Mouse (Mus musculus): ENCODE measurements around the gene Trim15. TPM values are rescaled to one million over a fixed set of nuclear protein-coding genes. Genes with fewer than 3 reads are reported as not detected.

Gene Trim15
- polyA plus RNA-seq (2015; fragmentation: Nextera tagmentation; extraction: Ambion mirVana): 16.4 and 23.0 TPM in 2 replicates

DNA sequence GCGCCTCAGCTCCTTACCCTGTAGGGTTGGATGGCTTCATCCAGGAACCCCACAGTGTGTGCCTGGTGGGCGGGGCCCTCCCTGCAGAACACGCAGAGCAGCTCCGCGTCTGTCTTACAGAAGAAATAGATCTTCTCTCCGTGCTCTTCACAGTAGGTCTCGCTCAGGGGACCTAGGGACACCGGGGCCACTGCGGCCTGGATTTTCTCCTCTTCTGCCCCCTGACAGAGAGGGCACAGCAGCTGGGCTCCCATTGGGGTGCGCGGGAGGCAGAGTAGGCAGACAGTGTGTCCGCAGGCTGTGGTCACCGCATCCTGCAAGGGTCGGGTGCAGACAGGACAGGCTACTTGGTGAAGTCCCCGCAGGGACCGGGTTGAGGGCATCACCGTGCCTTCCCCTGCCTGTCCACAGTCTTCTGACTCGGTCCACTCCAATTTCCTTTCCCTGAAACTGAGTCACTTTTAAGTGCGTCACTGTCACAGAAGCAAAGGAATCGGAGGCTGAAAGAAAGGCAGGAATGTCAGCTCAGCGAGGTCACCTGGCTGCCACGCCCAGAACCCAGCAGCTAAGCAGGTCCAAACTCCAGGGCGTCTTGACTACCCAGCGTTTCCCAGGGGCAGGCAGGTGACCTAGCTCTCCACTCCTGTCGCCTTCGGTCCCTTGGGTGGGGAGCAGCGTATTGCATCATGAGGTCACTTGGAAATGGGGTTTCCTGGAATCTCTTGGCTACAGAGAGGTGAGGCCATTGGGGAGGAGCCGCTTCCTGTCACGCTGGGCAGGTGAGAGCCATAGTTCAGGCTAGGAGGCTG is at the start of gene Trim15:
Gene Trim15, minus strand, starts transcription at position 492 of the 809 bp plus-strand sequence.
- Histone ChIP-seq H3K27me3 (replicated peaks; ENCODE audit: control insufficient read depth, insufficient read depth, low read length) (no peaks in the 10 kb centered on the region), H3K4me1 (replicated peaks; ENCODE audit: control insufficient read depth, insufficient read depth, low read length) (no peaks in the 10 kb centered on the region; the same call in 1 of the 2 replicates), H3K4me2 (replicated peaks; ENCODE audit: low read depth) (peak within 1 kb of the TSS; percentile 80), H3K4me3 (ENCODE audit: low read depth, low read length) (peak within 1 kb of the TSS; percentile 48), H3K9ac (ENCODE audit: low read depth, low read length) (peak within 1 kb of the TSS; percentile 66), H3K9me3 (ENCODE audit: control insufficient read depth) (no peaks in the 10 kb centered on the region), H3K36me3 (ENCODE audit: control insufficient read depth, insufficient read depth) (no peaks in the 10 kb centered on the region; the same call in 1 of the 2 replicates), H3K27ac (ENCODE audit: low read depth, low read length) (peak within 1 kb of the TSS; percentile 97)
- WGBS: 5% methylated on average over 29 of the region's 29 CpGs
- ATAC-seq: peak; percentile 98
- TF ChIP-seq CTCF (IDR thresholded peaks at IDR 0.05; ENCODE audit: low read depth): no peak

DNA sequence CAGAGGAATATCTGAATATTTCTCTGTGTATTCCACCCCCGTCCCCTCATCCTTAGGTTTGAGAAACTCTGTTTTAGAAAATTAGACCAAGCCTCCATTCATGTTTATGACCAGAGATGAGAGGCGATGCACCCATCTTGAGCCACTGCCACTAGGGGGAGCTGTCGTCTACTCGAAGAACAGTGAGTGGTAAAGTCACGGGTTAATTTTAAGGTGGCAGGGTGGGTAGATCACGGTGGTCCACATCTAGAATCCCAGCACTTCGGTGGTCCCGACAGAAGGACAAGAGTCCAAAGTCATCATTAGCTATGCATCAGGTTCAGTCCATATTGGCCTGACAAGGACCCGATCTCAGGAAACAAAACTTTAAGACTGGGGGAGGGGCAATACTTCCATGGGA is 48.1 kb upstream of the Trim15 start:
- Histone ChIP-seq H3K27ac (ENCODE audit: low read depth, low read length) (no peak overlapping the region), H3K4me3 (ENCODE audit: low read depth, low read length) (no peak overlapping the region), H3K4me1 (replicated peaks; ENCODE audit: control insufficient read depth, insufficient read depth, low read length) (no peaks in the 10 kb centered on the region), H3K36me3 (ENCODE audit: control insufficient read depth, insufficient read depth) (no peaks in the 10 kb centered on the region), H3K9ac (ENCODE audit: low read depth, low read length) (no peak overlapping the region), H3K27me3 (replicated peaks; ENCODE audit: control insufficient read depth, insufficient read depth, low read length) (no peaks in the 10 kb centered on the region), H3K4me2 (replicated peaks; ENCODE audit: low read depth) (no peak overlapping the region), H3K9me3 (ENCODE audit: control insufficient read depth) (no peaks in the 10 kb centered on the region)
- no peak for ATAC-seq
- WGBS: 12% methylated on average over 9 of the region's 9 CpGs
- TF ChIP-seq CTCF (IDR thresholded peaks at IDR 0.05; ENCODE audit: low read depth): peak; percentile 87

DNA sequence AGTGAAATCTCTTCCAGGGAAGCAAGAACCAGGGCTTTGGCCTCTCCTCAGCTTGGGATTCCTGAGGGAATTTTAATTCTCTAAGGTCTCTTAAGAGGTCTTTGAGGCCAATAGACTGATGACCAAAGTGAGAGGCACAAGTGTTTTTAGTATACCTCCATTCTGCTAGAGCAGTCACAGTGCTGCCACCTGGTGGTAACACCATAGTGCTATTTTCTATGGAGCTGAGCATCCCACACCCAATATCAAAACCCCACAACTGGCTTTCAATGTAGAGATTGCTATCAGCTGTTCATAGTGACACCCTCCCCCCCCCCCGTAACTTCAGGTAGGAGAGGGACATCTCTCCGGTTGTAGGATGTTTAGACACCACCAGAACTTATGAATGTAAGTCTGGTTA is 47.1 kb upstream of the Trim15 start:
- no peaks in the 10 kb centered on the region for H3K4me1 ChIP-seq (replicated peaks; ENCODE audit: control insufficient read depth, insufficient read depth, low read length)
- WGBS: 13% methylated on average over 2 of the region's 2 CpGs
- no peaks in the 10 kb centered on the region; the same call in 1 of the 2 replicates for H3K36me3 ChIP-seq (ENCODE audit: control insufficient read depth, insufficient read depth)
- no peak overlapping the region for H3K4me3 ChIP-seq (ENCODE audit: low read depth, low read length)
- TF ChIP-seq CTCF (IDR thresholded peaks at IDR 0.05; ENCODE audit: low read depth): peak; percentile 84
- H3K9me3 ChIP-seq (ENCODE audit: control insufficient read depth): no peaks in the 10 kb centered on the region
- no peak overlapping the region for H3K9ac ChIP-seq (ENCODE audit: low read depth, low read length)
- H3K4me2 ChIP-seq (replicated peaks; ENCODE audit: low read depth): no peak overlapping the region
- H3K27me3 ChIP-seq (replicated peaks; ENCODE audit: control insufficient read depth, insufficient read depth, low read length): no peaks in the 10 kb centered on the region
- no peak overlapping the region for H3K27ac ChIP-seq (ENCODE audit: low read depth, low read length)
- no peak for ATAC-seq

DNA sequence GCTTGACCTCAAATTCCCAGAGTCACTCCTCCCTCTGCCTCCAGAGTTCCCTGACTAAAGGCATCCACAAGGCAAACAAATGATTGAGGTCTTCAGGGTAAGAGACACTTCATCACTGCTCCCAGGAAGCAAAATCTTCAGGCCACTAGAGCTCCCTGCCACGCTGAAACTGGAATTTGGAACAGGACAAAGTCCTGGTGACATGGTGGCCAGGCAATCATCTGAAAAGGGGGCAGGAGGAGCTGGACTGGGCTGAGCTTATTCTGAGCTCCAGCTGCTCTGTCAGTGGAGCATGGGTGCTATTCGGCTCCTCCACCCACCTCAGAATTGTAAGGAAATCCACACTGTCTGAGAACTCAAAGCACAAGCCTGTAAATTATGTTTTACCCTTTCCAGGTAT is 45.0 kb upstream of the Trim15 start:
- H3K27ac ChIP-seq (ENCODE audit: low read depth, low read length): peak overlapping the region; percentile 60
- WGBS: 54% methylated on average over 2 of the region's 2 CpGs

DNA sequence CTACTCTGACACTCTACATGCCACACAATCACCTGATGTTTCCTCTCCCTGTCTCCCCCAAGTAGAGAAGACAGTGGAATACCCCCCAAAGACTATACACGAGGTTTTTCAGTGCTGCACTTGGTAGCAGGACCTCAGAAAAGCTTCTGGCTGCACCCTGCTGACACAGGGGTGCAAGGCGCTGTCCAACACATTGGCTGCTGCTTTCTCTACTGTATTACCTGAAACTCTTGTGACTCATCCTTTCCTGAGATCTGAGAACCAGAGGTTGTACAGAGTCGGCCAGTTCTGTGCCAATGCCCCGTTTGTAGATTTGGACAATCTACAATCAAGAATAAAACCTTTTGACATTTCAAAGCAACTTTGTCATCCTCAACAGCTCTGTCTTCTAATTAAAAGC is 42.8 kb upstream of the Trim15 start:
- Histone ChIP-seq H3K4me3 (ENCODE audit: low read depth, low read length) (no peak overlapping the region), H3K9ac (ENCODE audit: low read depth, low read length) (no peak overlapping the region), H3K27ac (ENCODE audit: low read depth, low read length) (no peak overlapping the region), H3K36me3 (ENCODE audit: control insufficient read depth, insufficient read depth) (peaks cover 17% of the 10 kb centered on the region), H3K4me2 (replicated peaks; ENCODE audit: low read depth) (no peak overlapping the region), H3K4me1 (replicated peaks; ENCODE audit: control insufficient read depth, insufficient read depth, low read length) (no peaks in the 10 kb centered on the region), H3K27me3 (replicated peaks; ENCODE audit: control insufficient read depth, insufficient read depth, low read length) (no peaks in the 10 kb centered on the region), H3K9me3 (ENCODE audit: control insufficient read depth) (no peaks in the 10 kb centered on the region)
- TF ChIP-seq CTCF (IDR thresholded peaks at IDR 0.05; ENCODE audit: low read depth): no peak
- 54% methylated on average over 4 of the region's 4 CpGs for WGBS
- ATAC-seq: no peak

More for the DNA sequence above, 45.0 kb upstream of the Trim15 start:
- H3K9ac ChIP-seq (ENCODE audit: low read depth, low read length): no peak overlapping the region
- peaks cover 5% of the 10 kb centered on the region; the same call in 1 of the 2 replicates for H3K36me3 ChIP-seq (ENCODE audit: control insufficient read depth, insufficient read depth)
- no peaks in the 10 kb centered on the region for H3K9me3 ChIP-seq (ENCODE audit: control insufficient read depth)
- H3K27me3 ChIP-seq (replicated peaks; ENCODE audit: control insufficient read depth, insufficient read depth, low read length): no peaks in the 10 kb centered on the region
- no peak for TF ChIP-seq CTCF (IDR thresholded peaks at IDR 0.05; ENCODE audit: low read depth)
- no peaks in the 10 kb centered on the region for H3K4me1 ChIP-seq (replicated peaks; ENCODE audit: control insufficient read depth, insufficient read depth, low read length)
- peak; percentile 58; the same call in 1 of the 2 replicates for ATAC-seq
- no peak overlapping the region for H3K4me2 ChIP-seq (replicated peaks; ENCODE audit: low read depth)
- H3K4me3 ChIP-seq (ENCODE audit: low read depth, low read length): no peak overlapping the region

DNA sequence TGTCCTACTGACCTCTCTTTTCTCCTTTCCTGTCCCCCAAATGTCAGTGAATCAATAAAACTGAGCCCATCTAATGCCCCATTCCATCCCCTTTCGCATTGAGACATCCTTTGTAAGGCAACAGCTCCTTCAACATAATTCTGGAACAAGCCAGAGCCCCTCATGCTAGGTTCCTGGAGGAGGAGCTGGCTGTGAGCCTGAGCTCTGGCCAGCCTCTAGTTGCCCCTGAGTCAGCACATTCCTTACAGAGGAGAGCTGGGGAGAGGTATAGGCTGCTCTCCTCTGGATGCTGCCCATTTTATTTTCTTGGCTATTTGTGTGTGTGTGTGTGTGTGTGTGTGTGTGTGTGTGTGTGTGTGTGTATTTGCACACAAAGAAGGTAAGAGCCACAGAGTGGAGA is 41.2 kb upstream of the Trim15 start:
- peaks cover 17% of the 10 kb centered on the region for H3K36me3 ChIP-seq (ENCODE audit: control insufficient read depth, insufficient read depth)
- H3K4me2 ChIP-seq (replicated peaks; ENCODE audit: low read depth): no peak overlapping the region
- H3K27me3 ChIP-seq (replicated peaks; ENCODE audit: control insufficient read depth, insufficient read depth, low read length): no peaks in the 10 kb centered on the region
- no peak overlapping the region for H3K27ac ChIP-seq (ENCODE audit: low read depth, low read length)
- no peak overlapping the region for H3K4me3 ChIP-seq (ENCODE audit: low read depth, low read length)
- ATAC-seq: no peak
- H3K9ac ChIP-seq (ENCODE audit: low read depth, low read length): no peak overlapping the region
- 59% methylated on average over 1 of the region's 1 CpGs for WGBS
- TF ChIP-seq CTCF (IDR thresholded peaks at IDR 0.05; ENCODE audit: low read depth): no peak
- H3K9me3 ChIP-seq (ENCODE audit: control insufficient read depth): no peaks in the 10 kb centered on the region
- H3K4me1 ChIP-seq (replicated peaks; ENCODE audit: control insufficient read depth, insufficient read depth, low read length): no peaks in the 10 kb centered on the region

Measured in intestine, postnatal 0 days (tissue).